Mouse (Mus musculus): ENCODE measurements around the gene Trpv2. TPM values are rescaled to one million over a fixed set of nuclear protein-coding genes. Genes with fewer than 3 reads are reported as not detected.

Gene Trpv2
- total RNA-seq (2015; ENCODE audit: low replicate concordance), result 7.6 and 18.9 TPM in 2 replicates
- total RNA-seq (2017; ENCODE audit: low replicate concordance), result 7.0 and 7.8 TPM in 2 replicates

- ATAC-seq (replicated peaks; ENCODE audit: low FRiP score, poor library complexity, severe bottlenecking), result no peak
Observed at GRCm38 (mm10) chr11:62573959-62574702, at the start of gene Trpv2. Trpv2 (plus strand) TSS chr11:62574486.

DNA sequence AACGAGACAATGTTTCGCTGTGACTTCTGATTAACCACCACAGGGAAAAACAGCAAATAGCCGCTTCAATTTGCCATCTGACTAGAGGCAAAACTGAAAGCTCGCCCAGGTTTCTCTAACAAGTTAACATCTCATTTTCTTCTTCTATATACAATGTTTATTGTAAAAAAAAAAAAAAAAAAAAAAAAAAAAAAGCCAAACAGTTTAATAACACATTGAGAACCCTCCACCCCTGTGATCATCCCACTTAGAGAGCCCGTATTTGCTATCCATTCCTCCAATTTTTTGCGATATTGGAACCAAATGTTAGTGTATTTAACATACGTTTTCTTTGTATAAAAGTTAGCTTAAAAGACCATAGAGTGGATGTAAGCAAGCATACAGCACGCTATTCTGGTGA is 37.2 kb upstream of the Trpv2 start:
- no peak for ATAC-seq (replicated peaks; ENCODE audit: low FRiP score, poor library complexity, severe bottlenecking)

DNA sequence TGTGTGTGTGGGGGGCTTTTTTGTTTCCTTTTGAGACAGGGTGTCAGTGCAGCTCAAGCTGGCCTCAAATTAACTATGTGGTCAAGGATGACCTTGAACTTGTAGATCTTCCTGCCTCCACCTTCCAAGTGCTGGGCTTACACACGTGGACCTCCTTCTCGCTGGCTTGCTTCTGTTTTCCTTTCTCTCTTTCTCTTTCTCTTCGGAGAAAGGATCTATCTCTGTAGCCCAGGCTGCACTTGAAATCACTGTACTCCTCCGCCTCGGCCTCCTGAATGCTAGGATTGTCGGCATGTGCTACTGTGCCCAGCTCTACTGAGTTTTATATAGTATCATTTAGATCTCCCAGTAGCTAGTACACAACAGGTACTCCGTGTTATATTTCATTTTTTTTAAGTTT is 36.7 kb upstream of the Trpv2 start:
- no peak for ATAC-seq (replicated peaks; ENCODE audit: low FRiP score, poor library complexity, severe bottlenecking)

GRCm38 (mm10) chr11:62538321-62539088 is 35.8 kb upstream of the Trpv2 start:
- peak; percentile 85 for ATAC-seq (replicated peaks; ENCODE audit: low FRiP score, poor library complexity, severe bottlenecking)

DNA sequence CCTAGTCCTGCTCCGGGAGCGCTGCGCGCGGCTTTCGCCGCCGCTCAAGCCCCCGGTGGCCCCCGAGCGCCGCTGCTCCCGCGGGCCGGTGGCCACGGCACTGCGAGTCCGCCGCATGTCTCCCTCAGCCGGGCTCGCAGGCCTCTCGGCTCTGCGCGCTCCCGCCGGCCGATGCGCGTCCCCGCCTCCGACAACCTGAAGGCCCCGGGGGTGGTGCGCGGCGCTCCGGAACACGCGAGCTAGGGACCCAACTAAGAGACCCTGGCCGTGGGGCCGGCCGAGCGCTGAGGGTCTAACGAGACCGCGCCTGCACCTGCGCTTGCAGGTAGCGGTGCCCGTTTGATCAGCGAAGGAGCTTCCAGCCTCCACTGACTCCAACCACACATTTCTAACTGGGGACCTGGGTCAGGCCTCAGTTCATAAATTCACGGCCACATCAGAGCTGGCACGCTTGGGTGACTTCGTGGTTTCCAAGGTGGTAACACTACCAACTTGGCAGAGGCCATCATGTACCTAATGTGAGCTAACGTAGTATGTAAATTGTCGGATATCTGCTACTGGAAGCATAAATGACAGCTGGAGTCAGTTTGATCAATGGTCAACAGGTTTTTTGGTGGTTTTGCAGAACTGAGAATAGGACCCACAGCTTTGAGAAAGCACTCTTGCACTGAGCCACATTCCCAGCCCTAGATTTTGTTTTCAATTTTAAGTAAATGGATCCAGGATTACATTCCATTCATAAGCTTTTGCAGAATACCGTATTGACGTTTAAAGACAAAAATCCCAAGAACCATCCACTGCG is 35.0 kb upstream of the Trpv2 start, which contains the start of gene Cenpv:
TSS of gene Cenpv (minus strand) at position 173 of the 802 bp plus-strand sequence.
- ATAC-seq (replicated peaks; ENCODE audit: low FRiP score, poor library complexity, severe bottlenecking), result peak; percentile 70

GRCm38 (mm10) chr11:62540167-62540566 is 34.1 kb upstream of the Trpv2 start:
- no peak for ATAC-seq (replicated peaks; ENCODE audit: low FRiP score, poor library complexity, severe bottlenecking)

DNA sequence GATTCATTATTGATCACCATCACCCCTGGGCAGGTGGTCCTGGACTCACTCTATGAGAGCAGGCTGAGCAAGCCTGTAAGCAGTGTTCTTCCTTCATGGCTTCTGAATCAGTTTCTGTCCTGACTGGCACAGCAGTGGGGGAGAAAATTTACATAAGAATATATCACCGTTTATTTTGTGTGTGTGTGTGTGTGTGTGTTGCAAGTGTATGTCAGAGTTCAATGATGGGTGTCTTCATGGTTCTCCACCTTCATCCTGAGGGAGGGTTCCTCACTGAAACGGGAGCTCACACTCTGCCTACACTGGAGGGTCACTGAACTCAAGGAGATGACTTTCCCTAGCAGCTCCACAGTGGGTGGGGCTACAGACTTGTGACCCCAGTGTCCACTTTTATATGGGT is 33.3 kb upstream of the Trpv2 start:
- ATAC-seq (replicated peaks; ENCODE audit: low FRiP score, poor library complexity, severe bottlenecking), result no peak

GRCm38 (mm10) chr11:62541581-62541980 is 32.7 kb upstream of the Trpv2 start:
- no peak for ATAC-seq (replicated peaks; ENCODE audit: low FRiP score, poor library complexity, severe bottlenecking)

DNA sequence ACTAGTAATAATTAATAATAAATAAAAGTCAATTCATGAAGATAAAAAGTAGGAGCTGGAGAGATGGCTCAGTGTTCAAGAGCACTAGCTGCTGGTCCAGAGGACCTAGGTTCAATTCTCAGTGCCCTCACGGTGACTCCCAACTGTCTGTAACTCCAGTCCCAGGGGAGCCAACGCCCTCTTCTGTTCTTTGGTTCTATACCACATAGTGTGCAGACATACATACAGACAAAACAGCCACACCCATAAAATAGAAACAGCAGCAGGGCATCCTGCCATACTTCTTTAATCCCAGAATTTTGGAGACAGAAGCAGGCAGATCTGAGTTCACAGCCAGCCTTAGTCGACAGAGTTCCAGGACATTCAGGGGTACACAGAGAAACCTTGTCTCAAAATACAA is 30.3 kb upstream of the Trpv2 start:
- no peak for ATAC-seq (replicated peaks; ENCODE audit: low FRiP score, poor library complexity, severe bottlenecking)

DNA sequence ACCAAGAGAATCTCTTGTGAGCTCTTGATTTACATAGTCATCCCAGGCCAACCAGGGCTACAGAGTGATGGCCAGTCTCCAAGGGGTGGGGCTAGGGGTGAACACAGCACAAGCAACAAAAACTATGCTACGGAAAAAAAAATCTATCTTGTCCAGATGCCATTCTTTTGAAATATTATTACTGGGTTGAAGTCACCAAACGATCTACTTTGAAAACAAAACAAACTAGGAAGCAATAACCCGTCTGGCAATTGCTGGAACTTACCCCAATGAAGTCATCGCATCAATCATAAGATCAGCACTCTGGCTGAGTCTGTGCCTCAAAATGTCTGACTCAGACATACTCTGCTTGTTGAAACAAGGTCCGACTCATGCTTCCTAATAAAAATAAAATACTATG is 24.5 kb upstream of the Trpv2 start:
- 0 out of 2 replicates have a peak, but pooled peaks have one; percentile 40 for ATAC-seq (replicated peaks; ENCODE audit: low FRiP score, poor library complexity, severe bottlenecking)

GRCm38 (mm10) chr11:62550227-62550685 is 24.0 kb upstream of the Trpv2 start:
- peak; percentile 76 for ATAC-seq (replicated peaks; ENCODE audit: low FRiP score, poor library complexity, severe bottlenecking)

GRCm38 (mm10) chr11:62550727-62551225 is 23.5 kb upstream of the Trpv2 start, which contains the start of gene Ubb:
Ubb (plus strand) TSS chr11:62551171.
- peak; percentile 91 for ATAC-seq (replicated peaks; ENCODE audit: low FRiP score, poor library complexity, severe bottlenecking)

GRCm38 (mm10) chr11:62551226-62552119 is 22.8 kb upstream of the Trpv2 start:
- peak; percentile 70 for ATAC-seq (replicated peaks; ENCODE audit: low FRiP score, poor library complexity, severe bottlenecking)

GRCm38 (mm10) chr11:62553186-62553585 is 21.1 kb upstream of the Trpv2 start:
- ATAC-seq (replicated peaks; ENCODE audit: low FRiP score, poor library complexity, severe bottlenecking), result no peak

DNA sequence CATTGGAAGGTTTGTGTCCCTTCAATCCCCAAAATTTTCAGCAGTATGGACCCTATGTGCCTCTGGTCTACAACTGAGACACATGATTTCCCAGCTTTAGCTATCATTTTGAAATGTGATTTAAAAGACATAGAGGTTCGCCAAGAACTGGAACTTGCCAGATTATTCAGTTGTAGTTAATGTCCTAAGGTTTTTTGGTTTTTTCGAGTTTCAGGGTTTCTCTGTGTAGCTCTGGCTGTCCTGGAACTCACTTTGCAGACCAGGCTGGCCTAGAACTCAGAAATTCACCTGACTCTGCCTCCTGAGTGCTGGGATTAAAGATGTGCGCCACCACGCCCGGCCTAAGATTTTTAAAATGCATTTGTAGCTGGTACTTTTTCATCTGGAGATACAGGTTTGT is 20.7 kb upstream of the Trpv2 start:
- no peak for ATAC-seq (replicated peaks; ENCODE audit: low FRiP score, poor library complexity, severe bottlenecking)

DNA sequence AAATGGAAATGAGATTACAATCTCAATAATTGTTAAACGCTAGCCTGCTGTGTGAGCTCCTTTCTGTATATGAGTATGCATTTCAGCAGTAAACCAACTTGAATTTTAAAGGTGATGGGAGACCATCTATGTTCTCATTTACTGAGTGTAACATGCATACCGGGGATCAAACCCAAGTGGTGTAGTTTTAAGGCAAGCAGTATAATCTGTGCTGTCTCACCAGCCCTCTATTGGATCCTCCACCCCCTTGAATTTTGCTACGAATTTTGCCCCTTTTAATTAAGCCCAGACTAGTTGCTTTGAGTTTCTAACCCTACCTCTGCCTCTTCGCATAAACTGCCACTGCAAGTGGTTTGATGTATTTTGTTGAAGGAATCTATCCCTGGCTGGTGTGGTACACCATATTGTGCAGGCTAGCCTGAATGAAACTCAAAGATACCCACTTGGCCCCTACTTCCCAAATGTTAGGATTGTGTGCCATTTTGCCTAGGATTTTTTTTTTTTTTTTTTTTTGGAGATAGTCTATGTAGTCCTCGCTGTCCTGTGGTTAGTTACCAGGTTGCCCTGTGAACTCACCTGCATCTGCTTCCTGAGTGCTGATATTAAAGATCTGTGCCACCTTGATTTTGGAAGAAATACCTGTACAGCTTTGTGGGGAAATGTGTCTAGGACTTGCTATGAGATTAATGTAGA is 20.0 kb upstream of the Trpv2 start:
- ATAC-seq (replicated peaks; ENCODE audit: low FRiP score, poor library complexity, severe bottlenecking), result no peak

DNA sequence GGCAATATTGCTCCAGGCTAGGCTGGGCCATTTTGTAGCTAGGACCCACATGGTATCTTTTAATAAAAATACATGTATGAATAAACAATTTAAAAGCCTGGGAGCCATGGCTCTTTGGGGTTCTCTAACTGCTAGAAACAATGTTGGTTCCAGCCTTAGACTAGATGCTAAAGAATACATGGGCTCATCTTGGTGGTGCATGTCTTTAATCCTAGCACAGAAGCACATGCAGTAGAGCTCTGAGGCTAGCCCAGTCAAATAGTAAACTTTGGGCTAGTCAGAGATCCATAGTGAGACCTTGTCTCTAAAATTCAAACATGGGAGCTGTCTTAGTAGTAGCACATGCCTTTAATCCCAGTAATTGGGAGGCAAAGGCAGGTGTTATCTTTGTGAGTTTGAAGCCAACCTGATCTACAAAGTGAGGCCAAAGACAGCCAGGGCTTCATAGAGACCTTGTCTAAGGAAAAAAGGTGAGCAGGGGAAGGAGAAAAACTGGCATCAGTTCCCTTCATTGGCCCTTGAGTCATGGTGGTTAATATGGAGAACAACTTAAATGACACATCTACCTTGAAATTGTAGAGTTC is 19.3 kb upstream of the Trpv2 start:
- ATAC-seq (replicated peaks; ENCODE audit: low FRiP score, poor library complexity, severe bottlenecking), result no peak

DNA sequence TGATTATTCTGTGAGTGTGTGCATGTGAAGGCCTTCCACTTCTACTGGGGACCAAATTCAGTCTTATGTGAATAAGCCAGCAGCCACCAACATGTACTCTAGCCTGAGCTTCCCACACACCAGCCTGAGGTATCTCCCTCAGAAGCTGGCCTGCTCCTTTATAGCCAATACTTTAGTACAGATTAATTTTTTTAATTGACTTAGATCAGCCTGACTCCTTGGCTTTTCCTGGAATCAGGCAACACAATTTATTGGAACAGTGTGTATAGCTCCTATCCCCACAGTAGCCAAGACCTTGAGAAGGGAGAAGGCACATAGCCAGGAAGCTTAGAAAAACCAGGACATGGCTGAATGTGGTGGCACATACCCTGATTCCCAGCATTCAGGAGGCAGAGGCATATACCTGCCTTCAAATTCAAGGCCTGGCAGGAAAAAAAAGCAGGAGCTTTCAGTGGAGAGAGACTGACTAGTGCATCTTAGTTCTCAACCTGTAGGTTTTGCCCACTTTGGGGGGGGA is 18.3 kb upstream of the Trpv2 start:
- no peak for ATAC-seq (replicated peaks; ENCODE audit: low FRiP score, poor library complexity, severe bottlenecking)
